Mouse (Mus musculus) myocyte (in vitro differentiated cells): ENCODE results near the gene Zar1l. TPM values are rescaled to one million over a fixed set of nuclear protein-coding genes. Genes with fewer than 3 reads are reported as not detected.

Experiments used
- H3K27me3 ChIP-seq: one replicate; pipeline ENCODE4 v1.6.1; 2011; ENCODE audit not compliant: control insufficient read depth, insufficient read depth, insufficient read length
- H3K36me3 ChIP-seq: one replicate; pipeline ENCODE4 v1.6.1; 2011; ENCODE audit not compliant: control insufficient read depth, insufficient read depth
- H3K4me2 ChIP-seq: one replicate; pipeline ENCODE4 v1.6.1; 2011; ENCODE audit warnings: low read depth, control low read depth
- H3K4me3 ChIP-seq: one replicate; pipeline ENCODE4 v1.5.1; 2011; ENCODE audit warnings: mild to moderate bottlenecking, control low read depth, moderate library complexity
- H3K79me2 ChIP-seq: one replicate; pipeline ENCODE4 v1.6.1; 2011; ENCODE audit not compliant: control insufficient read depth, insufficient read depth
- H3ac ChIP-seq: one replicate; pipeline ENCODE4 v1.6.1; 2011; ENCODE audit not compliant: control insufficient read depth, insufficient read length
- CEBPB ChIP-seq: IDR thresholded peaks from 2 replicates; pipeline ENCODE4 v1.6.1; 2011; ENCODE audit warnings: mild to moderate bottlenecking, moderate library complexity; ENCODE audit not compliant: poor library complexity, insufficient read depth, severe bottlenecking
- E2F4 ChIP-seq: IDR thresholded peaks from one replicate; pipeline ENCODE4 v1.6.1; 2011; ENCODE audit warnings: mild to moderate bottlenecking, control low read depth, moderate library complexity; ENCODE audit not compliant: insufficient read depth
- MAX ChIP-seq: IDR thresholded peaks from one replicate; pipeline ENCODE4 v1.6.1; 2011; ENCODE audit warnings: low read depth, mild to moderate bottlenecking, control low read depth
- MYOD1 ChIP-seq, 3 experiments: IDR thresholded peaks; one replicate each; pipeline ENCODE4 v1.6.1; 2011; ENCODE audit warnings: control low read depth in 2 of 3, low read depth in 2 of 3, mild to moderate bottlenecking in 2 of 3, moderate library complexity in 1 of 3; ENCODE audit not compliant: insufficient read length in 2 of 3, control insufficient read depth in 1 of 3
- MYOG ChIP-seq, 3 experiments: IDR thresholded peaks; one replicate each; pipeline ENCODE4 v1.6.1; 2011; ENCODE audit warnings: control low read depth in 2 of 3, low read depth in 2 of 3, mild to moderate bottlenecking in 2 of 3; ENCODE audit not compliant: insufficient read length in 2 of 3, control insufficient read depth in 1 of 3, insufficient read depth in 1 of 3
- POLR2A ChIP-seq: IDR thresholded peaks from one replicate; pipeline ENCODE4 v1.6.1; 2011; ENCODE audit warnings: low read depth, mild to moderate bottlenecking, control low read depth, moderate library complexity; ENCODE audit not compliant: insufficient read length
- POLR2AphosphoS2 ChIP-seq: IDR thresholded peaks from one replicate; pipeline ENCODE4 v1.6.1; 2011; ENCODE audit warnings: low read depth, control low read depth; ENCODE audit not compliant: insufficient read length
- REST ChIP-seq: IDR thresholded peaks from one replicate; pipeline ENCODE4 v1.6.1; 2011; ENCODE audit warnings: mild to moderate bottlenecking, control low read depth, moderate library complexity; ENCODE audit not compliant: insufficient read depth, insufficient read length
- SRF ChIP-seq: IDR thresholded peaks from one replicate; pipeline ENCODE4 v1.6.1; 2011; ENCODE audit warnings: low read depth; ENCODE audit not compliant: control insufficient read depth, insufficient read length
- TCF12 ChIP-seq: IDR thresholded peaks from one replicate; pipeline ENCODE4 v1.6.1; 2011; ENCODE audit warnings: mild to moderate bottlenecking, control low read depth; ENCODE audit not compliant: poor library complexity, insufficient read depth, severe bottlenecking
- TCF3 ChIP-seq: IDR thresholded peaks from one replicate; pipeline ENCODE4 v1.6.1; 2011; ENCODE audit warnings: low read depth, control low read depth; ENCODE audit not compliant: insufficient read length
- USF1 ChIP-seq: IDR thresholded peaks from one replicate; pipeline ENCODE4 v1.6.1; 2011; ENCODE audit warnings: low read depth, mild to moderate bottlenecking, control low read depth, moderate library complexity
- polyA plus RNA-seq: library from polyadenylated mRNA; unstranded; fragments of >200 nt; fragmentation: generic; extraction: Trizol; gene quantifications from one replicate; pipeline ENCODE4 v1.2.1, GENCODE M21; 2012; ENCODE audit warnings: missing spikeins

Zar1l gene
- polyA plus RNA-seq, 1 experiment = not detected

DNA sequence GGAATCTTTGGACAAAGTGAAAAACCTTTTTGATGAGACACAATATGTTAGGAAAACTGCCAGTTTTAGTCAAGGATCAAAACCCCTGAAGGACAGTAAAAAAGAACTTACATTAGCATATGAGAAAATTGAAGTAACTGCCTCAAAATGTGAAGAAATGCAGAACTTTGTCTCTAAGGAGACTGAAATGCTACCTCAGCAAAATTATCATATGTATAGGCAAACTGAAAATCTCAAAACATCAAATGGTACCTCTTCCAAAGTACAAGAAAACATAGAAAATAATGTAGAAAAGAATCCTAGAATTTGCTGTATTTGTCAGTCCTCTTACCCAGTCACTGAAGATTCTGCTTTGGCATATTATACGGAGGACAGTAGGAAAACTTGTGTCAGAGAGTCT, 23.3 kb upstream of the Zar1l start:
- TF ChIP-seq SRF = no peak
- no peak for TF ChIP-seq REST
- TF ChIP-seq POLR2A = no peak
- no peak for TF ChIP-seq TCF3
- TF ChIP-seq TCF12 = no peak
- no peak for TF ChIP-seq E2F4
- no peak for TF ChIP-seq MAX
- TF ChIP-seq USF1 = no peak
- no peak for TF ChIP-seq POLR2AphosphoS2
- TF ChIP-seq MYOD1 (IDR thresholded peaks at IDR 0.05; ENCODE audit: control insufficient read depth in 1 of 3, insufficient read length in 2 of 3, low read depth in 2 of 3) = no peak
- no peak for TF ChIP-seq MYOG (IDR thresholded peaks at IDR 0.05; ENCODE audit: control insufficient read depth in 1 of 3, insufficient read depth in 1 of 3, insufficient read length in 2 of 3, low read depth in 2 of 3)
- no peak for TF ChIP-seq CEBPB
- H3ac ChIP-seq = no peak overlapping the region
- no peaks in the 10 kb centered on the region for H3K79me2 ChIP-seq
- peaks cover 15% of the 10 kb centered on the region for H3K36me3 ChIP-seq
- no peak overlapping the region for H3K4me2 ChIP-seq
- H3K27me3 ChIP-seq = no peaks in the 10 kb centered on the region
- H3K4me3 ChIP-seq = no peak overlapping the region

DNA sequence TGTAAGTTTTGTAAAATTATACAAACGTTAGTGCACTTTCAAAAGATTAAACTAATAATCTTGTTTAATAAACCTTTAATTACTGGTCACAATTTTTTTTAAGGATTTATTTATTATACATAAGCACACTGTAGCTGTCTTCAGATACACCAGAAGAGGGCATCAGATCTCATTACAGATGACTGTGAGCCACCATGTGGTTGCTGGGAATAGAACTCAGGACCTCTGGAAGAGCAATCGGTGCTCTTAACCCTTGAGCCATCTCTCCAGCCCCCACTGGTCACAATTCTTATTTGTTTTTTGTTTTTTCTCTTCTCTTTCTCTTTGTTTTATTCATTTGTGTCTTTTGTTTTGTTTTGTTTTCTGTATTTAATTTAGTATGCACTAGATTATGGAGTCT, 7.3 kb upstream of the Zar1l start:
- no peak overlapping the region for H3ac ChIP-seq
- no peaks in the 10 kb centered on the region for H3K27me3 ChIP-seq
- no peaks in the 10 kb centered on the region for H3K36me3 ChIP-seq
- no peak overlapping the region for H3K4me2 ChIP-seq
- no peaks in the 10 kb centered on the region for H3K79me2 ChIP-seq
- no peak for TF ChIP-seq REST
- no peak for TF ChIP-seq SRF
- no peak for TF ChIP-seq TCF12
- TF ChIP-seq USF1 = no peak
- H3K4me3 ChIP-seq = no peak overlapping the region

DNA sequence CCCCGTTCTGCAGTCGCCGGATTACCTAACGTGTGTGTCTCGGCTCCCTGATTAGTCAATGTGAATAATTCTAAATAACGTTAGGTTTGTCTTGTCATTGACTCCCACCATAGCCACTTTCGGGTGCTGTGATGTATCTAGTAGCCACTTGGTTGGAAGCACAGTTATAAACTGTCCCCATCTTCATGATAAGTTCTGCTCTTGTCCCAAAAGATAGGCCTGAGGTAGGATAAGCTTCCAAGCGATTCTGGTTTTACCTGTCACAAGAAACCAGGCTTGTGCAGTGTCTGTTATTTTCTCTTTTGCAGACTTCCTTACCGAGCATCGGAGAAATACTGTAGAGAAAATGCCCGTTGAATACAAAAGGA, 4.9 kb upstream of the Zar1l start:
- peak overlapping the region; percentile 69 for H3ac ChIP-seq
- no peak for TF ChIP-seq MYOG (IDR thresholded peaks at IDR 0.05; ENCODE audit: control insufficient read depth in 1 of 3, insufficient read depth in 1 of 3, insufficient read length in 2 of 3, low read depth in 2 of 3)
- TF ChIP-seq TCF3 = no peak
- TF ChIP-seq SRF = no peak
- TF ChIP-seq POLR2AphosphoS2 = no peak
- no peak for TF ChIP-seq E2F4
- TF ChIP-seq USF1 = no peak
- no peak for TF ChIP-seq MAX
- TF ChIP-seq TCF12 = no peak
- H3K4me3 ChIP-seq = peak overlapping the region; percentile 41
- H3K4me2 ChIP-seq = peak overlapping the region; percentile 71
- no peaks in the 10 kb centered on the region for H3K79me2 ChIP-seq
- H3K27me3 ChIP-seq = peaks cover 1% of the 10 kb centered on the region
- H3K36me3 ChIP-seq = no peaks in the 10 kb centered on the region

DNA sequence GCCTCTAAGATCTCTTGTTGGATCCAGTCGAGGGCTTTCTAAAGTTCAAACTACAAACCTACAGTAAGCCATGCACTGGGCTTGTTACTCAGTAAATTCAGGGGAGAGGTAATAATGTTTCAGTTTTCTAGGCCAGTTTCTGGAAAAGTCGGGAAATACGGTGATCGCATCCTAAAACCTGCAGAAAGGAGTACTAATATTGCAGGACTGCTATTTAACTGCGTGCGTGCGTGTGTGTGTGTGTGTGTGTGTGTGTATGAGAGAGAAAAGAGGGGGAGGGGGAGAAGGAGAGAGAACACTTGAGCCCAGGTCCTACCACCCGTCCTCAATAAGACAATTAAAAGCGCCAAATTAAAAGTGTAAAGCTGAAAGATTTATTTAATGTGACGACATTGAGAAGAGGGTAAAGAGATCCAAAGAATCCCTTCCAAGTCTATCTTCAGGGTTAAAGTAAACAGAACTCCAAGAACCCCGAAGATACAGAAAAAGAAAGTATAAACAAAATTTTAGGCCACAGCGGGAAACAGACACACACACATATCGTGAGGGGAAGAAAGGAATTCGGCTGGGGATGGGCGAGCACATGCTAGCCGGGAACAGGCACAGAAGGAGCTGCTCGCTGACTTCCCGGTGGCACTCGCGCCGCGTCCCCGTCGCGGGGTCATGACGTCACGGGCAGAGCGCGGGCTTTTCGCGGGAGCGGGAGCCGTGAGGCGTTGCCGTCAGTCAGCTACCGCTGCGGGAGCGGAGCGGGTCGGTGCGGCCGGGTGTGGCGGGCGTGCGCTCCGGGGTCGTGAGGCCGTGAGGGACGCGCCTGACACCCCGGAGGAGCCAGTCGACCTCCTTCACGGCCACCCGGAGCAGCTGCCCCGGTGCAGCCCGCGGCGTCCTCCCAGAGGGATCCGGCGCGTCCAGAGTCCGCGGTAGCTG, 4.2 kb upstream of the Zar1l start, which contains the start of gene Brca2:
Gene Brca2 (plus strand): TSS at position 694 of the 930 bp plus-strand sequence.
- H3K27me3 ChIP-seq = peaks cover 8% of the 10 kb centered on the region
- H3K4me3 ChIP-seq = peak within 1 kb of the TSS; percentile 41
- TF ChIP-seq MAX = peak; percentile 60
- TF ChIP-seq REST = no peak
- peak; percentile 94 for TF ChIP-seq E2F4
- TF ChIP-seq MYOG (IDR thresholded peaks at IDR 0.05; ENCODE audit: control insufficient read depth in 1 of 3, insufficient read depth in 1 of 3, insufficient read length in 2 of 3, low read depth in 2 of 3) = peak in 2 of 3 experiments; percentile 10 to 23
- TF ChIP-seq USF1 = no peak
- TF ChIP-seq TCF3 = no peak
- TF ChIP-seq POLR2AphosphoS2 = peak; percentile 87
- TF ChIP-seq CEBPB = no peak
- peak; percentile 94 for TF ChIP-seq POLR2A
- peak; percentile 80 for TF ChIP-seq SRF
- no peak for TF ChIP-seq TCF12
- peak in 1 of 3 experiments; percentile 43 for TF ChIP-seq MYOD1 (IDR thresholded peaks at IDR 0.05; ENCODE audit: control insufficient read depth in 1 of 3, insufficient read length in 2 of 3, low read depth in 2 of 3)
- peak within 1 kb of the TSS; percentile 71 for H3K4me2 ChIP-seq
- H3ac ChIP-seq = peak within 1 kb of the TSS; percentile 69
- no peaks in the 10 kb centered on the region for H3K79me2 ChIP-seq
- no peaks in the 10 kb centered on the region for H3K36me3 ChIP-seq

DNA sequence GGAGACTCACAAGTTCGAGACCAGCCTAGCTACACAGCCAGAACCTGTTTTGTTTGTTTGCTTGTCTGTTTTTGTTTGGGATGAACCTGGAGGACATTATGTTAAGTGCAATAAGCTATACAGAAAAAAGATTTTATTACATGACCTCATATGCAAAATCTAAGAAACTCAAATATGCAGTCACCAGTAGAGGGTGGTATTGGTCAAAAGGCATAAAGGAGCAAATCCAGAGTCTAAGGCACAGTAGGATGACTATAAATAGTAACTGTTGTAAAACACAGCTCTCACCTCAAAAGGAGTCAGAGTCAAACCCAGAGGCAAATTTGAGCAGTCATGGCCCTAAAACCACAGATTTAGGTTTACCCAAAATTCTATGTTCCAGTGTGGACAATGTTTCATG, 1.6 kb upstream of the Zar1l start:
- peaks cover 14% of the 10 kb centered on the region for H3K27me3 ChIP-seq
- TF ChIP-seq POLR2AphosphoS2 (no peak), USF1 (no peak), TCF3 (no peak), MYOG (IDR thresholded peaks at IDR 0.05; ENCODE audit: control insufficient read depth in 1 of 3, insufficient read depth in 1 of 3, insufficient read length in 2 of 3, low read depth in 2 of 3) (no peak), CEBPB (no peak), TCF12 (no peak), REST (no peak), MYOD1 (IDR thresholded peaks at IDR 0.05; ENCODE audit: control insufficient read depth in 1 of 3, insufficient read length in 2 of 3, low read depth in 2 of 3) (no peak), MAX (no peak), POLR2A (no peak), E2F4 (no peak), SRF (no peak)
- no peak overlapping the region for H3K4me3 ChIP-seq
- H3K36me3 ChIP-seq = no peaks in the 10 kb centered on the region
- H3ac ChIP-seq = no peak overlapping the region
- no peaks in the 10 kb centered on the region for H3K79me2 ChIP-seq
- no peak overlapping the region for H3K4me2 ChIP-seq
